Mouse (Mus musculus) limb, embryonic 10.5 days (tissue): Measurements from ENCODE around the gene Dbt. TPM values are rescaled to one million over a fixed set of nuclear protein-coding genes. Genes with fewer than 3 reads are reported as not detected.

ENCODE experiments used
- DNase-seq: peaks from one replicate; pipeline ENCODE4 v3.0.0-alpha.2; 2017; ENCODE audit warnings: low spot score
- H3K27ac ChIP-seq: fragments of 300-500 bp; sonication (generic); 2 replicates; pipeline ENCODE4 v1.5.1; 2016; ENCODE audit warnings: mild to moderate bottlenecking
- H3K27me3 ChIP-seq: fragments of 300-500 bp; sonication (generic); 2 replicates; pipeline ENCODE4 v1.6.1; 2016; ENCODE audit warnings: low read depth, mild to moderate bottlenecking; ENCODE audit not compliant: poor library complexity, severe bottlenecking
- H3K36me3 ChIP-seq: fragments of 300-500 bp; sonication (generic); 2 replicates; pipeline ENCODE4 v1.6.1; 2016; ENCODE audit warnings: mild to moderate bottlenecking, moderate library complexity
- H3K4me1 ChIP-seq: fragments of 300-500 bp; sonication (generic); 2 replicates; pipeline ENCODE4 v1.6.1; 2016
- H3K4me3 ChIP-seq: fragments of 300-500 bp; sonication (generic); 2 replicates; pipeline ENCODE4 v1.5.1; 2016; ENCODE audit warnings: mild to moderate bottlenecking, moderate library complexity
- H3K9me3 ChIP-seq: fragments of 300-500 bp; sonication (generic); replicated peaks from 2 replicates; pipeline ENCODE4 v1.6.1; 2016; ENCODE audit warnings: mild to moderate bottlenecking
- WGBS: fragments of 180-500 bp; shearing (Covaris S2); methylation state at CpG from one replicate; pipeline ENCODE4 v1.1.7; 2016; 5-methylcytosine and 5-hydroxymethylcytosine counted together
- polyA plus RNA-seq: library from polyadenylated mRNA; unstranded; fragments of >200 nt; fragmentation: Nextera tagmentation; extraction: Ambion mirVana; gene quantifications from 2 replicates; pipeline ENCODE4 v1.2.1, GENCODE M21; 2016

Gene Dbt
- polyA plus RNA-seq, 1 experiment from 2014 or later, result 12.4 TPM

GRCm38 (mm10) chr3:116562408-116563094 is 49.7 kb downstream of the Dbt start, which contains the start of gene Lrrc39:
Lrrc39 (plus strand) TSS chr3:116562973.
- no peak for DNase-seq
- no peaks in the 10 kb centered on the region for H3K36me3 ChIP-seq
- no peak within 1 kb of the TSS for H3K4me3 ChIP-seq

GRCm38 (mm10) chr3:116563095-116563492 is 50.2 kb downstream of the Dbt start:
- no peaks in the 10 kb centered on the region for H3K4me1 ChIP-seq
- no peaks in the 10 kb centered on the region for H3K9me3 ChIP-seq
- no peak overlapping the region for H3K27ac ChIP-seq
- H3K4me3 ChIP-seq, result no peak overlapping the region
- no peaks in the 10 kb centered on the region for H3K36me3 ChIP-seq
- no peak for DNase-seq
- H3K27me3 ChIP-seq, result no peaks in the 10 kb centered on the region
- WGBS, result 86% methylated on average over 7 of the region's 7 CpGs

More at GRCm38 (mm10) chr3:116562408-116563094, 49.7 kb downstream of the Dbt start, which contains the start of gene Lrrc39:
- 83% methylated on average over 7 of the region's 7 CpGs for WGBS
- Histone ChIP-seq H3K4me1 (no peaks in the 10 kb centered on the region), H3K9me3 (no peaks in the 10 kb centered on the region), H3K27me3 (no peaks in the 10 kb centered on the region), H3K27ac (no peak within 1 kb of the TSS)

GRCm38 (mm10) chr3:116570628-116571027 is 57.8 kb downstream of the Dbt start:
- WGBS, result 70% methylated on average over 2 of the region's 2 CpGs
- Histone ChIP-seq H3K27me3 (no peaks in the 10 kb centered on the region), H3K36me3 (no peaks in the 10 kb centered on the region)

GRCm38 (mm10) chr3:116577286-116577685 is 64.4 kb downstream of the Dbt start:
- no peaks in the 10 kb centered on the region for H3K4me1 ChIP-seq
- H3K36me3 ChIP-seq, result peaks cover 28% of the 10 kb centered on the region
- no peak for DNase-seq
- H3K27ac ChIP-seq, result no peak overlapping the region
- no peaks in the 10 kb centered on the region for H3K9me3 ChIP-seq
- WGBS, result 71% methylated on average over 3 of the region's 3 CpGs
- no peak overlapping the region for H3K4me3 ChIP-seq
- no peaks in the 10 kb centered on the region for H3K27me3 ChIP-seq

More at GRCm38 (mm10) chr3:116570628-116571027, 57.8 kb downstream of the Dbt start:
- no peak for DNase-seq
- Histone ChIP-seq H3K9me3 (no peaks in the 10 kb centered on the region), H3K4me3 (no peak overlapping the region), H3K27ac (no peak overlapping the region), H3K4me1 (no peaks in the 10 kb centered on the region)

GRCm38 (mm10) chr3:116582201-116582600 is 69.3 kb downstream of the Dbt start:
- Histone ChIP-seq H3K27ac (no peak overlapping the region), H3K9me3 (no peaks in the 10 kb centered on the region), H3K4me1 (no peaks in the 10 kb centered on the region), H3K36me3 (peaks cover 75% of the 10 kb centered on the region), H3K4me3 (no peak overlapping the region), H3K27me3 (no peaks in the 10 kb centered on the region)
- DNase-seq, result no peak
- 94% methylated on average over 9 of the region's 9 CpGs for WGBS

GRCm38 (mm10) chr3:116594076-116594727 is 81.3 kb downstream of the Dbt start:
- Histone ChIP-seq H3K27me3 (no peaks in the 10 kb centered on the region), H3K9me3 (no peaks in the 10 kb centered on the region), H3K4me1 (peaks cover 14% of the 10 kb centered on the region), H3K27ac (peak overlapping the region; percentile 93), H3K36me3 (peaks cover 45% of the 10 kb centered on the region), H3K4me3 (peak overlapping the region; percentile 91)
- no peak for DNase-seq
- 2% methylated on average over 22 of the region's 22 CpGs for WGBS

GRCm38 (mm10) chr3:116594728-116595602 is 82.1 kb downstream of the Dbt start, which contains the start of gene Sass6:
Sass6 (plus strand) TSS chr3:116594982.
- H3K36me3 ChIP-seq, result peaks cover 38% of the 10 kb centered on the region
- H3K27me3 ChIP-seq, result no peaks in the 10 kb centered on the region
- WGBS, result under 1% methylated on average over 65 of the region's 65 CpGs
- H3K27ac ChIP-seq, result peak within 1 kb of the TSS; percentile 93
- DNase-seq, result peak; percentile 99
- peaks cover 14% of the 10 kb centered on the region for H3K4me1 ChIP-seq
- peak within 1 kb of the TSS; percentile 91 for H3K4me3 ChIP-seq
- H3K9me3 ChIP-seq, result no peaks in the 10 kb centered on the region

- WGBS, result 11% methylated on average over 10 of the region's 10 CpGs
- H3K9me3 ChIP-seq, result no peaks in the 10 kb centered on the region
- no peak for DNase-seq
- peaks cover 32% of the 10 kb centered on the region for H3K36me3 ChIP-seq
- peak overlapping the region; percentile 93 for H3K27ac ChIP-seq
- peak overlapping the region; percentile 91 for H3K4me3 ChIP-seq
- H3K27me3 ChIP-seq, result no peaks in the 10 kb centered on the region
- H3K4me1 ChIP-seq, result peaks cover 14% of the 10 kb centered on the region
Observed at GRCm38 (mm10) chr3:116595603-116595991, 82.7 kb downstream of the Dbt start.

Other genes with a start within 250 kb of the Dbt start
- 12.0 and 13.1 TPM in 2 replicates for gene Cdc14a, start 89.0 kb upstream of the Dbt start, polyA plus RNA-seq
- gene Rtca, start 4.9 kb upstream of the Dbt start, polyA plus RNA-seq, result 111 and 121 TPM in 2 replicates
- 0.48 and 0.61 TPM in 2 replicates for gene Lrrc39, start 49.9 kb downstream of the Dbt start, polyA plus RNA-seq
- 35.8 and 41.9 TPM in 2 replicates for gene Sass6, start 81.9 kb downstream of the Dbt start, polyA plus RNA-seq
- 23.1 and 30.0 TPM in 2 replicates for gene Trmt13, start 101.5 kb downstream of the Dbt start, polyA plus RNA-seq
- gene Mfsd14a, start 149.6 kb downstream of the Dbt start, polyA plus RNA-seq, result 86.1 and 87.0 TPM in 2 replicates
- gene Gm43191, start 168.2 kb downstream of the Dbt start, polyA plus RNA-seq, result not detected in 2 replicates
- gene Slc35a3, start 199.8 kb downstream of the Dbt start, polyA plus RNA-seq, result 8.5 and 11.1 TPM in 2 replicates